Mouse (Mus musculus) central nervous system, embryonic 11.5 days (tissue): ENCODE measurements around the gene Ifnb1. TPM values are rescaled to one million over a fixed set of nuclear protein-coding genes. Genes with fewer than 3 reads are reported as not detected.

Experiments used
- polyA plus RNA-seq: library from polyadenylated mRNA; depleted of rRNA; stranded (reverse); fragments of >200 nt; gene quantifications from 2 replicates; pipeline ENCODE4 v1.2.3, GENCODE M21; 2012; rRNA removed

The Ifnb1 gene
- polyA plus RNA-seq, result not detected in 2 replicates

GRCm38 (mm10) chr4:88522674-88523073 is at the start of gene Ifnb1:
Ifnb1 (minus strand) TSS chr4:88522774.

GRCm38 (mm10) chr4:88571698-88572097 is 49.1 kb upstream of the Ifnb1 start, which contains the start of gene Ifna14:
Ifna14 (minus strand) TSS chr4:88571798.

GRCm38 (mm10) chr4:88558145-88558544 is 35.6 kb upstream of the Ifnb1 start, which contains the start of gene Ifna15:
Ifna15 (minus strand) TSS chr4:88558245.

Other genes with a start within 250 kb of the Ifnb1 start
- gene Hacd4, start 83.8 kb downstream of the Ifnb1 start, polyA plus RNA-seq, result 1.3 and 2.3 TPM in 2 replicates
- gene Ifna15, start 35.5 kb upstream of the Ifnb1 start, polyA plus RNA-seq, result not detected in 2 replicates
- gene Ifna14, start 49.0 kb upstream of the Ifnb1 start, polyA plus RNA-seq, result not detected in 2 replicates
- not detected in 2 replicates for gene Ifna9, start 69.6 kb upstream of the Ifnb1 start, polyA plus RNA-seq
- gene Ifna12, start 80.6 kb upstream of the Ifnb1 start, polyA plus RNA-seq, result not detected in 2 replicates
- gene C87499, start 111.6 kb upstream of the Ifnb1 start, polyA plus RNA-seq, result not detected in 2 replicates
- gene Ifna13, start 121.7 kb upstream of the Ifnb1 start, polyA plus RNA-seq, result not detected in 2 replicates
- gene Ifna16, start 154.2 kb upstream of the Ifnb1 start, polyA plus RNA-seq, result not detected in 2 replicates
- not detected in 2 replicates for gene Ifna2, start 161.1 kb upstream of the Ifnb1 start, polyA plus RNA-seq
- 0.06 TPM in 2 replicates for gene Ifnab, start 168.6 kb upstream of the Ifnb1 start, polyA plus RNA-seq
- 0.11 and 0.25 TPM in 2 replicates for gene Gm26566, start 199.0 kb upstream of the Ifnb1 start, polyA plus RNA-seq
- 46.1 and 65.0 TPM in 2 replicates for gene Klhl9, start 199.7 kb upstream of the Ifnb1 start, polyA plus RNA-seq
- not detected in 2 replicates for gene Gm13271, start 232.1 kb upstream of the Ifnb1 start, polyA plus RNA-seq
- 0.05 and 0.10 TPM in 2 replicates for gene Gm13283, start 237.3 kb upstream of the Ifnb1 start, polyA plus RNA-seq